Mouse (Mus musculus) spleen, postnatal 14 days (tissue): ENCODE measurements around the gene Lmo1.
"Not testable (repeated sequence)": the region's sequence is repeated elsewhere in the genome, so short reads cannot be mapped to it uniquely, and the experiment has no call there.

Source experiments
- DNase-seq, 2 experiments: peaks; one replicate each; pipeline ENCODE4 v3.0.0; 2021 to 2022; ENCODE audit warnings: low spot score in 2 of 2

Gene Lmo1

GRCm38 (mm10) chr7:109115488-109115887 is 59.5 kb downstream of the Lmo1 start:
- not testable (repeated sequence) for DNase-seq

- DNase-seq: peak; percentile 55 to 59
These were observed 60.1 kb downstream of the Lmo1 start for GRCm38 (mm10) chr7:109114950-109115349.

GRCm38 (mm10) chr7:109111000-109111399 is 64.0 kb downstream of the Lmo1 start:
- DNase-seq: peak in 1 of 2 experiments; percentile 13

- DNase-seq: no peak
These were observed 70.1 kb downstream of the Lmo1 start for GRCm38 (mm10) chr7:109104894-109105293.

DNA sequence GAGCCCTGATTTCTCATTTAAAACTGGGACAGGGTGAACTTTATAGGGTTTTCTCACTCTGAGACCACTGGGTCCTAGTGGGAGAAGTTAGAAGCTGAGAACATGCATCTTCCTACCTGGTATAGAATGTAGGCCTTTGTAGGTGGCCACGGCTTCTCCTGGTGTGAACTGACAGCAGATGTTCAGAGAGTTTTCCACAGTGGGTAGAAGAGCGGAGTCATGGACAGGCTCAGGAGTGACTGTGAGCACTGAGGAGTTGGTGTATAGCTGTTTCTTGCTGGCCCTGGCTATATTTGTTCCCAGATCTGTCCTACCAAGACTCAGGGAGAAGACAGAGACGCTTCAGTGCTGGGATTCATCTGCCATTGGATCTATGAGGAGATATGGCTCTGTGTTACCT is 73.8 kb downstream of the Lmo1 start:
- no peak for DNase-seq

GRCm38 (mm10) chr7:109098145-109099018 is 76.6 kb downstream of the Lmo1 start:
- DNase-seq: no peak

DNA sequence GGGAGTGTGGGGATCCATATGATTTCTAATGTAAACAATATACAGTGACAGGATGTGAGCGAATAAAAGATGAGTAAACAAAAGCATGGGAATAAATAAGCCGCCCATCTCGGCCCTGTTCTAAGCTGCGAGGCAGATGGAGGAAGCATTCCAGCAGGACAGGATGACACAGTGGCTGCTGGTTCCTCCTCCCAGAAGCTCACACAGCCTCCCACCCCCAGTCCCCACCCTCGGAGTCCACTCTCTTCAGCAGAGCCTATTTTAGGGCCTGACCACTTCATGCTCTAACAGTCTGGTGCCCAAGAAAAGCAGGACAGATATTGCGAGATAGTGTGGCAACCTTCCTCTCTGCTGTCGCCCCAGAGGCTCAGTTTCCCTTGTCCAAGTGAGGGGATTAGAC is 77.8 kb downstream of the Lmo1 start:
- no peak for DNase-seq

DNA sequence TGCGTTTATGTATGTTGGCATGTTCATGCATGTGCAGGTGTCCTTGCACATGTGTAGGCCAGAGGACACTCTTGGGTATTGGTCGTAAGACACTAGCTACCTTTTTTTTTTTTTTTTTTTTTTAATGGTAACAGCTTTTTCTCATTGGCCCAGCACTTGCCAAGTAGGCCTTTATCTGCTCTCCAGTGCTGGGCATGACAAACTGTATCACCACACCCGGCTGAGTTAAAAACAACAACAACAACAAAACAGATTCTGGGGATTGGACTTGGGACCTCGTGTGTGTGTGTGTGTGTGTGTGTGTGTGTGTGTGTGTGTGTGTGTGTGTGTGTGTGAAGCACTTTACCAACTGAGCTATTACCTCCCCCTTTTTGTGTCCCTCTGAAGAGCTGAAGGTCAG is 78.4 kb downstream of the Lmo1 start:
- DNase-seq: no peak

DNA sequence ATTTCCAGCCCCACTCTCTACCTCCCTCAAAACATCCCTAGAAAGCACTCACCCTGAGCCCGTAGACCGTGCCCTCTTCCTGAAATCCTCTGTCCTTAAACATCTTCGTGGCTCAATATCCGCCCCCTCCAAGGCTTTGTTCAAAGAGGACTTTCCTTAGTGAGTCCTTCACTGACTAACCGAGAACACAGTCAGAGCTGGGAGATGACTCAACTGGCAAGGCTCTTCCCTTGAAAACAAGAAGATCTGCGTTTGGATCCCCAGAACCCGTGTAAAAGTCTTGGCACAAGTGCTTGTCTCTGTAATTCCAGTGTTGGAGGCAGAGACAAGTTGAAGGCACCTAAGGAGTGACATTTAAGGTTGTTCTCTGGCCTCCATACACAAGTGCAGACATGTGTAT is 80.7 kb downstream of the Lmo1 start:
- no peak for DNase-seq

- not testable (repeated sequence) for DNase-seq
These were observed 83.7 kb downstream of the Lmo1 start for GRCm38 (mm10) chr7:109091316-109091715.
